Mouse (Mus musculus) thymus, postnatal 10 days (tissue): ENCODE measurements at regions not wholly inside any gene's neighbourhood (a gene's known extent, or its start where the extent isn't known, plus 50 kb on each side); places are given as distances from the start of the nearest gene placed in this dataset.

Source experiments
- DNase-seq, 2 experiments: peaks; one replicate each; pipeline ENCODE4 v3.0.0; 2021; ENCODE audit warnings: low spot score in 2 of 2

DNA sequence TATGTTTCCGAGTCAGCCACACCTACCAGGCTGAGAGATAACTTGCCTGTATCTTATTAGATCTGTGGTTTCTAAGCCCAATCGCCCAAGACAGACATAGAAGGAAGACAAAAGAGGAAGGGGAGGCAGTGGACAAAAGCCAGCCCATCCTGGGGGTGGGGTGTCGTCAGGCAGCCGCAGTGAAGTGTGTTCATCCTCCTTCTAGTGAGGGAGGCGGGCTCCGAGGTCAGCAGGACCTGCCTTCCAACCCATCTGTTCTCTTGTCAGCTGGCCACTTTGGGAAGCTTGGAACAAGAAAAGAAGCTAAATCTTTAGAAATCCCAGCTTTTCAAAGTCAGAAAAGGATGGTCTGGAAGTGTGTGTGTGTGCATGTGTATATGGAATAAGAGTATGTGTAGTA is 228.7 kb upstream of the Kazn start:
- DNase-seq: no peak

DNA sequence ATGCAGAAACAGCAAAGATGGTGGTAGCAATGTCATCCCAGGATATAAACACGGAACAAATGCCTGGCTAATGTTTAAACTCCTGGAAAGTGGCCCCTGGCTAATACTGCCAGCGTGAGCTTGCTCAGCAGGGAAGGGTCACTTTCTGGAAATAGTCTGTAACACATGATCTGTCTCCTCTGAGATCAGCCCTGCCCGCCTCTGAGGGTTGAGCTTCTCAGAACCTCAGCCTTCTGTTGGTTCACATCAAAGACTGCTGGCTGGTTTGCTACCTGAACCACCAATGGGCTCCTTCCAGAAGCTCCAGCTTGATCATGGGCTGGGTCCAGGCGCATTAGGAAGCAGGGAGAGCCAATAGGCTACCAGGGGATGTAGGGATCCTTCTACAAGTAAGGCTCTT is 226.0 kb upstream of the Kazn start:
- DNase-seq: no peak

DNA sequence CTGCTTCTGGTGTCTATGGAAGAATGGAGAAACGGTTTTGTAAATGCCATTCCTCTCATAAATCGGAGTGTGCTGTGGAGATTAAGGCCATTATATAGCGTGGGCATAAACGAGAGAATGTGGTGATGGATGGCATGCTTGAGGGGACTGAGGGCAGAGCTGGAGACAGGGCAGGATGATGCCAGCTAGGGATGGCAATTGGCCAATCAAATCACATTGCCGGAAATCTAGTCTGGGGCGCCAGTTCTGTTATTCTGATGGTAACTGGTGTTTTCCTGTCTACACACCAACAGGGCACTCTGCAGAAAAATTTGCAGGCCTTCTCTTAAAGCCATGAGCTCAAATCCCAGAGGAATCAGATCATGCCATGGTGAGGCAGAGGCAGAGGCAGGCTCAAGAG is 224.9 kb upstream of the Kazn start:
- no peak for DNase-seq

DNA sequence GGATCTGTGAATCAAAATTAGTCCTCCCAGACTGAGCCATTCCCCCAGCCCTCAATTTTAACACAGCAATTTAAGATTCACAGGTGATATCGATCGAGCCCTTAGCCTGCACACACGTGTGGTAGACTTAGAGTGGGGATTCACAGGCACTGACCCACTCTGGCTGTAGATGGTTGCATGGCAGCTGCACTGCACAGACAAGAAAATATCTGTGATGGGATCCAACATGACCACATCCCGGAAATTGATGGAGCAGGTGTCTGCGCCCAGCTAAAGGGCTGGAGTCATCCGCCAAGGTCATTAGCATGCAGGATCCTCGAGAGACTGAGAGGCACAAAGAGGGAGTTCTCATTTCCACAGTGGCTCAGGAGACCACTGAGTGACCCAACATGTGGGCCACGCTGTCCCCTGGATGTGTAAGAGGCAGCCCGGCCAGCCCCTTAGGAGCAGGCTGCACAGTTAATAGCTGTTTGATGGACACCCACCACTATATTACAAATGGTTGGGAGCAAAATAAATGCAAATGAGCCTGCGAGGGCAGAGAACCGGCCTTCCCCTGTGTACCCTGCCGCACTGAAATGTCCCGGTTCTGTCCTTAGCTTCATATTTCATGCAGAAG is 221.4 kb upstream of the Kazn start:
- no peak for DNase-seq

DNA sequence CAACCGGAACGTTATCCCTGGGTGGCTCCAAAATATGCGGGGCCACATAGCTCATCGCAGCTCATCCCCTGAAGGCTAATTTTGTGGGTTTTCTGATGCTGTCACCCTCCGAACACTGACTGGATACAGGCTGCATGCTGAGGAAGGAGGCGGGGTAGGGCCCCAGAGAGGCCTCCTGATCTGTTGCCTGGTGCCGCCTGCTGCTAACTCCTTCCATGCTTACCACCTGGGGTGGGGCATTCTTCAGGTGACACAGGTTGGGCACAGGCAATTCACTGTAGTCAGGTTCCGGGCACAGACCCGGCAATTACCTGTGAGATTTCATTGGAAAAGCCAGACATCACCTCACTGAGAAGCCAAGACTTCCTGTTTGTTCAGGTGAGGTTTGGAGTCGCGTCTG is 213.4 kb upstream of the Kazn start:
- no peak for DNase-seq

DNA sequence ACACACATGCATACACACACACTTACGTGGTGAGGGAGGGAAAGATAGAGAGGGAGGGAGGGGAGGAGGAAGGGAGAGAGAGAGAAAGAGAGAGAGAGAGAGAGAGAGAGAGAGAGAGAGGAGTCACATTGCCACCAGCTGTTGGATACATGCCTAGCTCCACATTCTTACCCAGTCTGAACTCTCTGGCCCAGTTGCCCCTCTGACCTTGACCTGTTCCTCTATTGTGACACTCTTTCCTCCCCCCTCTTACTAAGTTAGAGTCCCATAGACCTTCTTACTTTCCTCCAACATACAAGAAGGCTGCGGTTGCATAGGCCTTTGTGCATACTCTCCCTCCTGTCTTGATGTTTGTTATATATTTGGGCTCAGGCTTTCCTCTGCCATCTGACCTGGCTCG is 211.7 kb upstream of the Kazn start:
- no peak for DNase-seq

DNA sequence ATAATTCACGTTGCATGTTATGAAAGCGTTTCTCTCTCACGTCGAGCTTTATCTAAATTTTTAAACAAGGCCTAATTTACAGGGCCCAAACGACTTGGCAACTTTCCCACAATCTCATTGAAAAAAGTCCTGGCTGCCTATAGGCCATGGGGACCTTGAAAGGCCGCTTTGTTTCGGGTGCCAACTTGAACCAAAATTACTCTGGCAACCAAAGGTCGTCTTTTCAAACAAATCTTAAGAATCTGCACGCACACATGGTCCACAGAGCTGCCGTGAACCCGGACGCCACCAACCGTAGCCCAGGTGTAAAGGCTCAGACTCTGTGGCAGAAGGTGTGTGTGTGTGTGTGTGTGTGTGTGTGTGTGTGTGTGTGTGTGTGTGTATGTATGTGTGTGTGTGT is 210.5 kb upstream of the Kazn start:
- no peak for DNase-seq

DNA sequence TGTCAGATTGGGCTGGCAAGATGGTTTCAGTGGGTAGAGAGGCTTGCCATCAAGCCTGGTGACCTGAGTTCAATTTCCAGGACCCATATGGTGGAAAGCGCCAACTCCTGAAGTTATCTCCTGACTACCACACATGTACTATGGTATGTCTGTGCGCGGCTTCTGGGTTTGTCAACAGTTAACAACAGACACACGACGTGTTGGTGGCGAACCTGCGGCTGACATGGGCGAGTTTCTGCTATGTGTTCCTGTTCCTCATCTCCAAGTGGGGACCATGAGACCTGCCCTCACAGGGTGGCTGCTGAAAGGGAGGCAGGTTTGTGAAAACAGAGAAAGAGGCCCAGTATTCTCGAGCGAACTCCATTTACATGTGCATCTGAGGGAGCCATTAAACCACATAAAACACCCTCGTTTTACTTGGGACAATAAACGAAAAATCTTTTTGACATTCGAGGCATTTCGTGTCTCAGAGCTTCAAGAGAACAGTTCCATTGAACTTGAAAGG is 210.0 kb upstream of the Kazn start:
- DNase-seq: no peak

DNA sequence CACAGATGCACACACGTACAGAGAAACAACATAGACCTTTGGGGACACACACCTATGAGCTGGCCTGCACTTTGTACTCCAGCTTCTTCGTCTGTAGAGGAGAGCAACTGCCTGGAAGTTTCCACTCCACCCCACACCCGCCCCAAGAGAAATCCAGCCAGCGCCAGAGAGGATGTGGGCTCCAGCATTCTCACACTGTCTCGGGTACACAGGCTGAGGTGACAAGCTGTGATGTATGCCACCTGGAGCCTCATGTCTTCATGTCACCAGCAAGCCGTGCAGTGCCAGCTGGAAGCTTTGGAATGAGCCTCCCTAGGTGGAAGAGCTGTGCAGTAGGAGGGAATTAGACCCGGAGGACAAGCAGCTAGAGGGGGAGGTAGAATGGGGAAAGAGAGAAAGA is 208.3 kb upstream of the Kazn start:
- no peak for DNase-seq

DNA sequence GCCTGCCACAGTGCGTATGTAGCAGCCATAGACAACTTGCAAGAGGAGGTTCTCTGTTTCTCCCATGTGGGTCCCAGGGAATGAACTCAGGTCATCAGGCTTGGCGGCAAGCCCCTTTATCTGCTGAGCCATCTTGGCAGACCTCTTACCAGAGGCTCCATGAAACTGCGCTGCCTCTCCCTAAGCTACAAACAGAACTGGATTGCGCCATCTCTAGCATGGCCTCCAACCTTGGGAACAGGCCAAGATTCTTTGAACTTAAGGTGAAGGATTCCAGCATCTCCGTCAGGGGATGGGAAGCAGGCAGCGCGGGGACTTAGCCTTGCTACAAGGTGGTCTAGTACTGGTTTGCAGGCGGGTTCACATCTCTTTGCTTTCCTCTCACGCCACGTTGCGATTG is 201.8 kb upstream of the Kazn start:
- DNase-seq: no peak

DNA sequence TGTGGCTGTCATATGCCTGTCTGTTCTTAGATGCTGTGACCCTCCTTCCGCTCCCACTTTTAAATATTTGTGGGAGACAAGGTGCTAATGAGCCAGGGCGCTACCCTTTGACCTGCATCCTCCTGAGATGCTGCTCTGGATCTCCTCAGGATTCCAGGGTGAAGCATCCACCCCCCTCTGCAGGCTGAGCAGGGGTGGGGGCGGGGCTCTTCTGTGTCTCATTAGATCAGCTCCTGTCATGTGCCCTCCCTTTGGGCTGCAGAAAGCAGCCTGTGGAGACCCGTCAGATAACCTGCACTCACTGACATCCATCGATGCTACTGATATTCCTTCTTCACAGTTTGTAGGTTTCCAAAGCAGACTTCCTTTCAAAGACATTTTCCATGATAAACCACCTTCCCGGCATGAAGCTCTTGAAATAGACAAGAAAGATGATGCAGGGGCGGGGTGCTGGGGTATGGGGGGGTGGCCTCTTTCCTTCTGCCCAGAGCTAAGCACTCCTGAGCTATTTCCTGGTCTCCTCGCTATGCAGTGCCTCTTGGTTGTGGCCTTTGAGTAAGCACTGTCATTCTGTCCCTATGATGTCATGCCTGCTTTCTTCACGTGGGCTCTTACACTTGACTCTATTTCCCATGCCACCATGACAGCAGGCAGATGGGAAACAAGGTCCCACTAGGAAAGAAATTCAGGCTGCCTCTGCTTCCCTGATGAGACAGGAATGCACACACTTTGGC is 200.4 kb upstream of the Kazn start:
- DNase-seq: no peak

DNA sequence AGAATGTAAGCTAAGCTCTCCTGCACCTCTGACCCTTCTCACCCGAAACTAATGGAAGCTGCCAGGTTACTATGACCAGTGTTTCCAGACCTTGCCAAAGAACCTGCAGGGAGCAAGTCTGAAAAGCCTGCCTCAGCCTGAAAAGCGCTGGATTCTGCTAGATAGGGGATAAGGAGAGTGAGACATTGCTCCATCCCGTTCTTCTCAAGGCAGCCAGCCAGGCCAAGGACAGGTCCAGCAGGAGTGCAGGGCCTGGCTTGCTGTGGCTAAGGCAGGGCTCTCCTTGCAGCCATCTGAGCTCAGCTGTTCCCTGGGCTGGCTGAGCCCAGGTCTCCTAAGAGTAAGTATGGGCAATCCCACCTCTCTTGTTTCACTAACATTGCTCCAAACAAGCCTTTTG is 185.4 kb upstream of the Kazn start:
- DNase-seq: no peak

DNA sequence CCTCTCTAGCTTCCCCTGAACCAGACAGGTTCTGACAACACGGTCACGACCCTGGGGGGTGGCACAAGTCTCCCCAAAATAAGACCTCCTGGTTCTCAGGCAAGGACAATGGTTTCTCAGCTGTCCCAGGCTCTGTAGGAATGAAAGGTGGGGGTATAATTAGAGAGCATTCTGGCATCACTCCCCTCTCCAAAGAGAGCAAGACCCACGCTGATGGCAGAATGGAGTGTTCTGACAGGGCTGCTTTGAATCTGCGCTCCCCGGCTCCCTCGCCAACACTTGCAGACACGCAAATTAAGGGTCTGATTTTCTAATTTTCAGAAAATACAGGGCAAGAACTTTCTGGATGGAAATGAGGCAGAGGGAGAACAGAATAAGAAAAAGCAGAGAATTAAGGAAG is 181.2 kb upstream of the Kazn start:
- no peak for DNase-seq

DNA sequence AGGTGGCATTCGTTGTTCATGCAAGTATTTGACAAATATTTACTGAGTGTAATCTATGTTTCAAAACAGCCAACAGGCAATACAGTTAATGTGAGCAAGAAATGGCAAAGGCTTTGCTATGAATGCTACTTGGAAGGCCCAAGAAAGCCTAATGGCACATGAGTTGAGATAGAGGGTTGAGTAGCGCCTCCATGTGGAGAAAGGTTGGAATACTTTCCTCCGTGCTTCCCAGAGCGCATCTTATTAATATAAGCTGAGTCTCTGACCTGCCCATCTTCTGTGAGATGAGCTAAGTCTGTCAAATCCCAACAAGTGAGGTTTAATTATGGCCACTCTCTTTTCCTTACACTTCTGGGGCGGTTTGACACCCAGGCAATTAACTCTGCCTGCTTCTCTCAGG is 175.7 kb upstream of the Kazn start:
- DNase-seq: no peak

DNA sequence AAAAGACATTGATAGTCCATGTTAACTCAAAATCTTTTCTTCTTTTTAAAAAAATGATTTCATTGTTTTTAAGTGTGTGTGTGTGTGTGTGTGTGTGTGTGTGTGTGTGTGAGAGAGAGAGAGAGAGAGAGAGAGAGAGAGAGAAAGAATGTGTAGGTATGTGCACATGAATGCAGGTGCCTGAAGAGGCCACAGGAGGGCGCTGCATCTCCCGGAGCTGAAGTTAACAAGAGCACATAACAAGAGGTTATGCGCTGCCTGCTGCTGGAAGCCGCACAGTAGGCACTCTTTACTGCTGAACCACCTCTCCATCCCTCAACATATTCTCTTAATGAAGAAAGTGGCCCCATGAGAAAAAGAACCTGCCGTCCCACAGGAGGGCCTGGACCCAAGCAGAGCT is 172.6 kb upstream of the Kazn start:
- no peak for DNase-seq

DNA sequence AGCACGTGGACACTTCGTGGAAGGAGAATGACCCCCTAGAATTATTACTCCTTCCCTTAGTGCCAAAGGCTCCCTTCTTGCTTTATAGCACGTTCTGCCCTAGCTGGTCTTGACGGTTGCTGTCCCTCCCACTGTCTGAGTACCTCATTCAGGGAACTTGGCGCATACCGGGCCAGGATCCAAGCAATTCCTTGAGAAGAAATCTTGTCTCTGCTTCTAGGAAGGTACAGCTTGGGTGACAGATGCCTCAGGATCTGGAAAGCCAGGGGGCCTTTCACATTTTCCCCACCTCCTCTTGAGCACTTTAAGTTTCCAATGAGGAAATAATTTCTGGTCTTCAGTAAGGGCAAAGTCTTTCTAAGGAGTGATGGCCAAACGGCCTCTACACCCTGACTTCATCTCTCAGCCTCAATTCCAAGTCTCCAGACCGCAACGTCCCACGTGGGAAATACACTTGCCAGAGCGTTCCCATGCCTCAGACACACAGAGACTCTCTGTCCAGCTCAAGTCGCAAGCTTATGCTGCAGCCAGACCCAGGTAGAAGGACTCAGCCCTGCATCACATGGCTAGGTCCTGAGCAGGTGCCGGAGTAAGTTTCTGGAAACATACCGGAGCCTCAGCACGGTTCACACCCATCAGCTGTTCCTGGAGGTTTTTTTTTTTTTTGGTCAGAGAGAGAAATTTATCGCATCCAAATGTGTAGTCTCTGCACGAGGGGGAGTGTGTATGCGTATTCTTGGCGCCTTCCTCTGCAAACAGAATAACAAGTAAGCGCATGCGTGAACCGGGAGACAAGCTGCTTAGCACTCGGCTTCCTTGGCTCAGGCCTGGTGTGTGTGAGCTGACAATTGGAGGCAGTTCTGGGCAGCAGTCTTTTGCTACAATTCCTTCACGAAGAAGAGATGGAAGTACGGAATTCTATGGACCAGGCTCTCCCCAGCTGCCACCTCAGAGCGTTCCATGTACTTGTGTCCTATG is 171.7 kb upstream of the Kazn start:
- DNase-seq: no peak

DNA sequence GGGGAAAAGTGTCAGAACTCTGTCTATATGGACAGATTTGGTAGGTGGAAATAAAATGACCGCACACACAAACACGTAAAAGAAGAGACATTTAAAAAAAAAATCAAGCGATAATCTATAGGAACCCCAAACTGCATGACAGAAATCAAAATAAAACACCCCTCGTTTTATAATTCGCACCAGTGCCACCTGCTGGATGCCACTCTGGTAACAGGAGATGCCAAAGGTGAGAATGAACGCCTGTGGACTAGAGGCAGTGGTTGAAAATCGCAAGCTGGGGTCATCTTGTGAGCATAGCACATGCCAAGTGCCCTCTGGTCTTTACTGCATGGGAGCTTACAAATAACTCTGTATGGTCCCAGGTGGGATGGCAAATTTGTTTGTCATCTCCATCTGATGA is 158.7 kb upstream of the Kazn start:
- no peak for DNase-seq

DNA sequence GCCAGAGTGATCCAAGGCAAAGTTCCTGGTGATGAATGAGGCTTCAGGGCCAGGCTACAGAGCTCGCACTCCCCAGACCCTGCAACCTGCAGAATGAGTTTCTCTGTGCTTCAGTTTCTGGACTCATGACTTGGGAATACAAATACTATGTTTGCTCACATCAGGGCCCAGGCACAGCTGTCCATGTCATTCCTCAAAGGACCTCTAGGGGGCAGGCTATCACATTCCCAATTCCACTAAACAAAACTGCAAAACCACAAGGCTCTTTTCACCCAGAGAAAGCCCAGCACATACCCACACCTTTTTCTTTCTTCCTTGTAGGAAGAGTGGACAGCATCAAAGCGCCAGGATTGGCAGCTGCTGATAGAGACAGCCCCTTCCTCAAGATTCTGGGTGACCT is 153.7 kb upstream of the Kazn start:
- no peak for DNase-seq

DNA sequence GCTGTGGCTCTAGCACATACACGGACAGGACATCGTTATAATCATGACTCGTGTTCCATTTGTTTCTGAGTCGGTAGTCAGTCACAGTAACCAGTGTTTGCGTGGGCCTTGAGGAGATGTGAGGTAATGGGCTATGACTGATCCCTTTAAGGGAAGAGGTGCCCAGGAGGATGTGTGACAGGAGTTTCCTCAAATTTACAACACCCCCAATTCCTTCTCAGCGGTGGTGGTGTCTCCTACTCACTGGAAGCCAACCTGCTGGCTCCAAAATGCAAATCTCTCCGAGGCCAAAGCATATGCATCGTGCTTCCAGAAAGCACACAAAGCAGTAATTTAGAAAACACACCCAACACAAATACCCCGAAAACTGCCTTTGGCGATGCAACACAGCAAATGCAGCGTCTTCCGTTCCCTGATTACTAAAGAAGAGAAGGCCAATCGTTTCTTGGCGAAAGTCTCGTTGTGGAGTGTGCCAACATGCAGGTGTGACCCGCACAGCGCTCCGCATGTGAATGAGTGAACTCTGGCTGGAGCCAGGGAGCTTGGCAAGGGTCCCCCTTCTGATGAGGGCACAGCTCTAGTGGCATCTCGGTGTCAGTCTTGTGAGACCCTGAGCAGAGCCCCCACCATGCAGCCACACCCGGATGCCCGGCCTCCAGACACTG is 151.5 kb upstream of the Kazn start:
- DNase-seq: no peak

DNA sequence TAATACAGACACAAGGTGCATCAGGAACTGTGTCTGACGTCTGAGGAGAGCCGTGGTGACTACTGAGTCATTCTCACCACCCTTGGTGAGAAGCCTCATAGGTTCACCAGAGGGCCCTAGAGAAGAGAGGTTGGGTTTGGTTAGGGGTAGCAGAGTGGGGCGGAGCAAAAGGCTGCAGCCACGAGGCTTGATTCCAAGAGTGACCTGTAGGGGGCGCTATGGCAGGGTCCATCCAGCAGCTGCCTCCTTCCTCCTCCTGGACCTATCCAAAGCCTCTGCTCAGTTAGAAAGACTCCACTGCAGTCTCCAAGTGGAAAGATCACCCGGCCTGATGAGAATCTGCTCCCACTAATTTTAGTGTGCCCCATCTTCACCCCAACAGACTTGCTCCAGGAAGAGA is 149.3 kb upstream of the Kazn start:
- DNase-seq: no peak

DNA sequence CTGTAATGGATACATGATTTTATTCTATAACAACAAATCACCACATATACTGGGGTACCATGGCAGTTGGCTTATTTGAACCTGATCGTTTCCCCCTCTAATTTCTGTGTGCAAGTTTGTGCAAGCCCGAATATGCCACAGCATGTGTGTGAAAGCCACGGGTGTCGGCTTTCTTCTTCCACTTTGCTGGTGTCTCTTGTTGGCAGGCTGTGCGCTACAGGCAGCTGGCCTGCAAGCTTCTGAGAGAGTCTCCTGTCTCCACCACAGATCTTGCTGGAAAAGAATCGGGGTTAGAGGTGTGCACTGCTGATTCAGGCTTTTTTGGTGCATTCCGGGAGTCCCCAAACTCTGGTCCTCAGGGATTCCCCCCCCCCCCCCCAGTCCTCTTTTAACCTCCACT is 142.0 kb upstream of the Kazn start:
- DNase-seq: no peak

DNA sequence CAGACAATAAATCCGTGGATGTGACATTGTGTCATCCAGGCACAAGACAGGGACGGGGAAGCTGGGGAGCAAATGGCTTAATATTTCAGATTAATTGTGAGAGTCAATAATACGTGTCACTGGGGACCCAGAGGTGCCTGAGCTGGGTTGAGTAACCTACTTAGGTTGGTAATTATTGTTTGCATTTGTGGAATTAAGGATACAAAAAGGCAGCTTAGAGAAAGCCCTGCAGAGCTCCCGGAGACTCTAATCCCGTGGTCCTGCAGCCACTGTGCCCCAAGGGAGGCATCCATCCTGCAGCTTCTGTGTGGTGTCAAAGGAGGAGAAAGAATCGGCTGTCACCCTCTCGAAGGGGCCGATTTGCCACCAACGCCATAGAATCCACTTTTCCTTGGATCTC is 139.3 kb upstream of the Kazn start:
- DNase-seq: no peak
